Mouse (Mus musculus): Measurements from ENCODE around the gene AC141477.1. TPM values are rescaled to one million over a fixed set of nuclear protein-coding genes. Genes with fewer than 3 reads are reported as not detected.

The AC141477.1 gene
- polyA plus RNA-seq, 1 experiment from 2014 or later = 2.1 TPM

DNA sequence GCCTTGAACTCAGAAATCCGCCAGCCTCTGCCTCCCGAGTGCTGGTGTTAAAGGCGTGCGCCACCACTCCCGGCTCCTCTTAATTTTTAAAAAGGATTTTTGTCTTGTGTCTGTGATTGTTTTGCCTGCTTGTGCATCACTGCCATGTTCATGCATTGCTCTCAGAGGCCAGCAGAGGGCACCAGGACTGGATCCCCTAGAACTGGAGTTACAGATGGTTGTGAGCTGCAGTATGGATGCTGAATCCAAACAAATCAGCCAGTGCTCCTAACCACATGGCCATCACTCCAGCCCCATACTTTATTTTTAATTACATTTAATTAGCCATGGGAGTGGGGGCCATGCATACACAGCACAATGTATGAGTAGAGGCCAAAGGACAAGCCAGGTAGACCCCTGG, 15.0 kb upstream of the AC141477.1 start:
- no peaks in the 10 kb centered on the region; the same call in 1 of the 2 replicates for H3K9me3 ChIP-seq
- H3K9ac ChIP-seq = no peak overlapping the region
- ATAC-seq (ENCODE audit: insufficient number of reproducible peaks, insufficient read depth, low FRiP score, low TSS enrichment, low read depth) = no peak
- no peak overlapping the region for H3K4me3 ChIP-seq
- no peaks in the 10 kb centered on the region for H3K36me3 ChIP-seq
- no peak overlapping the region for H3K4me2 ChIP-seq
- 51% methylated on average over 5 of the region's 5 CpGs for WGBS
- H3K4me1 ChIP-seq = no peaks in the 10 kb centered on the region
- H3K27me3 ChIP-seq = no peaks in the 10 kb centered on the region
- H3K27ac ChIP-seq = no peak overlapping the region

DNA sequence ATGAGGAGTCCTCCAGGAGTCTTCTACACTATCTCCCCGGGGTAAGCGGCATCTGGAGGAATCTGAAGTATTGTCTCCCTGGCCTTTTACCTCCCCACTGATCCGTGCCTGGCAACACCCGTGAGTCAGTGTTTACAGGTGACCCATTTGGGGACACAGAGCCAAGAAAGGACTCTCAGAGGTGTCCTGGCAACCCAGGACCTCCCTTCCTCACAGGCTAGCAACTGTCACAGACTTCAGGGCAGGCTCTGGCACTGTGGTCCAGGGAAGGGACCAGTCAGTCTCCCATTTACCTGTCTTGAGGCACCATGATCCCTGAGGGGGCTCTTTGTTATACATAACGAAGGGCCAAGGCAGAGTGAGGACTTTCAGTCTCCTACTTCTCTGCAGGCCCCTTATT, 8.6 kb upstream of the AC141477.1 start, which contains the start of gene 2610028H24Rik:
Gene 2610028H24Rik (plus strand): TSS at position 231 of the 400 bp plus-strand sequence.
- WGBS = 53% methylated on average over 5 of the region's 5 CpGs
- no peak within 1 kb of the TSS for H3K4me3 ChIP-seq
- no peaks in the 10 kb centered on the region for H3K27me3 ChIP-seq
- H3K9ac ChIP-seq = no peak within 1 kb of the TSS
- no peak within 1 kb of the TSS for H3K27ac ChIP-seq
- H3K4me2 ChIP-seq = no peak within 1 kb of the TSS
- no peaks in the 10 kb centered on the region for H3K9me3 ChIP-seq
- ATAC-seq (ENCODE audit: insufficient number of reproducible peaks, insufficient read depth, low FRiP score, low TSS enrichment, low read depth) = no peak
- H3K36me3 ChIP-seq = no peaks in the 10 kb centered on the region
- H3K4me1 ChIP-seq = peaks cover 6% of the 10 kb centered on the region; the same call in 1 of the 2 replicates

DNA sequence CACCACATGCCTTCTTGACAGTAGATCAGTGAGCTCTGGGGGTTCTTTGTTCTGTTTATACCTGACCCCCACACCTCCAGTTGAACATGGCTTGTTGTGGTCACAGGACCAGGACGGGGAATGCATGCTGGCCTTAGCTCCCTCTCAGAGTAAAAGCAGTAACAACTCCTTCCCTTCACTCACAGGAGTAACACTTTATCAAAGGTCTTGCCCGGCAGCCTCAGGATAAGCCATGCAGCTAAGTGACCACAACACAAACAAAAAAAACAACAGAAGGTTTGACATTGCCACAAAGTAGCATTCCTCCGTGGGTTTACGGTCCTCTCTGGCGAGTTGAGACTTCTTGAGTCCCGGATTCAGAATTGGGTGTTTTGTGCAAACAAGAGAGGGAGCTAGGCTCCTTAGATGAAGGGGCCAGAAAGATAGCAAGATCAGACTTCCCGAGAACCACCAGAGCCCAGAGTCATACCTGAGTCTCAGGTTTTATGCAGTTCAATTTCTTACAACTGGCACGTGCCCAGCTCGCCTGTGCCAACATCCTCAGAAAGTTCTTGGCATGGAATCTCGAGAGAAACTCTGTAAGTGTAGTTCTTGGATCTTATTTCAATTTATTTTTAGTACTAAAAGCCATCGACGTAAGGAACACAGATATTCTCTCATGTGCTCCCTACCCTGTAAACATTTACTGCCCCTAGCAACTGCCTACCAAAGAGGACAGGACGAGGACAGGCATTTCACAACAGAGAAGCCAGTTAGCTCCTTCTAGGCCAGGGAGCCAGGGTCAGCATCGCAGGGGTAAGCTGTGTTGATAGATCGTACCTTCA, 7.4 kb upstream of the AC141477.1 start:
- Histone ChIP-seq H3K9ac (0 out of 2 replicates have a peak overlapping the region, but pooled peaks have one; percentile 11), H3K4me2 (no peak overlapping the region), H3K4me3 (no peak overlapping the region), H3K4me1 (peaks cover 15% of the 10 kb centered on the region), H3K9me3 (no peaks in the 10 kb centered on the region), H3K27ac (no peak overlapping the region), H3K36me3 (no peaks in the 10 kb centered on the region), H3K27me3 (no peaks in the 10 kb centered on the region)
- no peak for ATAC-seq (ENCODE audit: insufficient number of reproducible peaks, insufficient read depth, low FRiP score, low TSS enrichment, low read depth)
- WGBS = 77% methylated on average over 15 of the region's 15 CpGs

DNA sequence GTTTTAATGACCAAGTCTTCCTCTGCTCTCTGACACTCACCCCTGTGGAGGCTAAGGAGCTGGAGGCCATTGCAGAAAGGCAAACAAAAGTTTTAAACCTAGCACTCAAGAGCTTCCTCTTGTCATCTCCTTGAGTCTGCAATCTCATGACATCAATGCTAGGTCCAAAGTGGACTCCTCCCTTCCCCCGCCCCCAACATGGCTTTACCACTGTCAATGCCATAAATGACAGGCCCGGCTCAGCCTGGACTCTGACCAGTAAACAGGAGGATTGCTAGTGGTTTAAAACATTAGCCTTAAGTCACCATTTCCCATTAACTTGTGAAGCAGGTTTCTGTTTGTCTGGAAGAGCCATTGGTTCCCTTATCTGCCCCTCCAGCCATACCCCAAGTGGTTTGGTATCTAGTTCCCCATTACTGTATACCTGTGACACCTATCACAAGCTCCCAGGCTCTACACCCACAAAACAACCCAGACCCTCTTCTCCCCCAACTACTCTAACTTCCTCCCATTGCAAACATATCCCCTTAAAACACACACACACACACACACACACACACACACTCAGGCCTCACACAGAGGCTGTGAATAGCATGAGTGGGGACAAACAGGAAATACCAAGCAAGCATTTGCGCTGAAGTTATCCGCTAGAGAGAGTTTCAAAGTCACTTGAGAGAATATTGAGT, 5.9 kb upstream of the AC141477.1 start:
- Histone ChIP-seq H3K36me3 (no peaks in the 10 kb centered on the region), H3K9me3 (no peaks in the 10 kb centered on the region), H3K27me3 (no peaks in the 10 kb centered on the region), H3K4me3 (no peak overlapping the region), H3K9ac (no peak overlapping the region), H3K27ac (no peak overlapping the region), H3K4me1 (peaks cover 21% of the 10 kb centered on the region), H3K4me2 (no peak overlapping the region)
- 68% methylated on average over 4 of the region's 4 CpGs for WGBS
- no peak for ATAC-seq (ENCODE audit: insufficient number of reproducible peaks, insufficient read depth, low FRiP score, low TSS enrichment, low read depth)

DNA sequence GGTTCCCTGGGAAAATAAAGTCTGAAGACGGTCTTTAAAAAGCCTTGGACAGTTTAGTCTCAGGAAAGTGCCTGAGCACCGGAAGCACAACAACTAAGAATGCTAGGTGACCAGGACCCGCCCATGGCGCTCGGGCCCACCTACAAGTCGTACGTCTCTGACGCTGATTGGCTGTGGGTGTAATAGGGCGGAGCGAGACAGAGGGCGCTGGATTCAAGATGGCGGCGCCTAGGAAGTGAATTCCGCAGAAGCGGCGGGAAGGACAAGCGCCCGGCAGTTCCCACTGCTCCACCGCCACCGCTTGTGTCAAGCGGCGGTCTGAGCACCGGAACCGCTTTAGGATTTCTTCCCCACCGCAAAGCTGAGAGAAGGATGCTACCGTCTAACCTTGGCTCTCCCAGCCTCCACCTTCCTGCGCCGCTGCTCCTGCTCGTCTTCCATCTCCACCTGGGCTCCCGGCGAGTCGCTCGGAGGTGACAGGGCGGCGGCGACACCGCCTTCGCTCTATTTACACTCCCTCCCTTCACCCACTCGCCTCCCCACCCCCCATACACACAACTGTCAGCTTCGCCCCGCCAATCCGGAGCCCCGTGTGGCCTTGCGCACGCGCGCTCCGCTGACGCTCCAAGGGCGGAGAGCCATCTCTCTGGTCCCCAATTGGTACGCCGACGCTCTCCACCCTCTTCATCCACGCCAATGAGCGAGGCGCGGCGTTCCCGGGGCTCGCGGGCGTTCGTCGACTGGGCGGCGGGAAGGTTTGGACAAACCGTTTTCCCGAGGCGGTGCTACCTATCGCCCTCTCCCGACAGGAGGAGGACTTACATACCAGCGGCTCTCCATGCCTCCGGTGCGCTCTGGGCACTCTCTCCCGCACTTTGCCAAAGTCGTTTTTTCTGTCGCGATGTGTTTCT, 2.2 kb upstream of the AC141477.1 start, which contains the start of gene Pcnt:
Gene Pcnt (minus strand): TSS at position 609 of the 911 bp plus-strand sequence.
- under 1% methylated on average over 78 of the region's 78 CpGs for WGBS
- Histone ChIP-seq H3K4me1 (peaks cover 24% of the 10 kb centered on the region), H3K4me2 (peak within 1 kb of the TSS; percentile 83), H3K27me3 (no peaks in the 10 kb centered on the region), H3K9me3 (no peaks in the 10 kb centered on the region), H3K4me3 (peak within 1 kb of the TSS; percentile 79), H3K36me3 (peaks cover 24% of the 10 kb centered on the region), H3K9ac (peak within 1 kb of the TSS; percentile 82), H3K27ac (peak within 1 kb of the TSS; percentile 94)
- ATAC-seq (ENCODE audit: insufficient number of reproducible peaks, insufficient read depth, low FRiP score, low TSS enrichment, low read depth) = peak; percentile 98

DNA sequence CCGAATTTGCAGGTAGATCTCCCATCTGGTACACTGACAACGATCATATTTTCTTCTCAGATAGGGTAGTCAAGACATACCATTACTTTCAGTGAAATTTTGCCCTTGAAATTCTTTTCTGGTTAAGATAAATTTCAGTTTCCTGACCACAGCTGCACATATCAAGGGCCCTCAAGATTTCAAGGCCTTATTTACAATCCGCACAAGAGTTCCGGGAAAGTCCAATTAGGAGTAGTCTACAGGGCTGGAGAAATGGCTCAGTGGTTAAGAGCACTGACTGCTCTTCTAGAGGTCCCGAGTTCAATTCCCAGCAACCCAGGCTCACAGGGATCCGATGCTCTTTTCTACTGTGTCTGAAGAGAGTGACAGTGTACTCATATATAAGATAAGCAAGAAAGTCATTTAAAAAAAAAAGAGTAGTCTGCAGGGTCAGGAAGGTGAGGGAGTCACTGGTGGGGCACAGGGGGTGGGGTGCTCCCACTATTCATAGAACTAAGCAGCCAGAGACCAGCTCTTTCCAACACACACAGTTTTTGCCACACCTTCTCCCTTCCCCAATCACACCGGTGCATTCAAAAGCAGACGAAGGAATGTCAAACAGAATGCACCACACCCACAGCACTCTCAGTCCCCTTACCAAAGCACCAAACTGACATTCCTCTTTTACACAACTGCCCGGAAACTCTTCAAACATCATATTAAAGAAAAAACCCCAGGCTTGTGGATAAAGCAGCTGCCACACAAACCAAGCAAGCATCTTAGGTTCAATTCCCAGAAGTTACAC, 945 bp downstream of the AC141477.1 start:
- Histone ChIP-seq H3K36me3 (peaks cover 55% of the 10 kb centered on the region), H3K9ac (no peak overlapping the region), H3K4me1 (peaks cover 20% of the 10 kb centered on the region), H3K9me3 (no peaks in the 10 kb centered on the region), H3K4me2 (no peak overlapping the region), H3K27me3 (no peaks in the 10 kb centered on the region), H3K4me3 (no peak overlapping the region), H3K27ac (no peak overlapping the region)
- WGBS = 92% methylated on average over 9 of the region's 9 CpGs
- no peak for ATAC-seq (ENCODE audit: insufficient number of reproducible peaks, insufficient read depth, low FRiP score, low TSS enrichment, low read depth)

DNA sequence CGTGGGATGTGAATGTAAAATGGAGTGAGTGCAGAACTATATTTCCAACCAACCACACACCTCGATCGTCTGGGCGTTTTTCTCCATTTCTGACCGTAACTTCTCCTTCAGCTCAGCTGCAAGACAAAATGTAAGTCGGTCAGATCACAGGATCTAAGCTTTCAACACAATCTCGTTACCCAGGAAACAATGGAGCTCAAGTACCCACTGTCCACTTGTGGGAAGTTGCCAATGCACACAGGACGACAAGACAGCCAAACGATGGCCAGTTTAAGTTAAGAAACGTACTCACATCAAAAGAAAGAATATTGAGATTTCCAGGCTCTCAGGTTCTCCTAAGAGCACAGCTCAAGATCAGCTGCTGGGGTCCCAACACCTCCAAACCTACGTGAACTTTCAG, 6.3 kb downstream of the AC141477.1 start:
- WGBS = 91% methylated on average over 11 of the region's 11 CpGs
- H3K27me3 ChIP-seq = no peaks in the 10 kb centered on the region
- H3K9ac ChIP-seq = no peak overlapping the region
- H3K9me3 ChIP-seq = no peaks in the 10 kb centered on the region
- no peak overlapping the region for H3K4me2 ChIP-seq
- no peaks in the 10 kb centered on the region for H3K4me1 ChIP-seq
- ATAC-seq (ENCODE audit: insufficient number of reproducible peaks, insufficient read depth, low FRiP score, low TSS enrichment, low read depth) = no peak
- H3K4me3 ChIP-seq = no peak overlapping the region
- no peak overlapping the region for H3K27ac ChIP-seq
- peaks cover 98% of the 10 kb centered on the region for H3K36me3 ChIP-seq

DNA sequence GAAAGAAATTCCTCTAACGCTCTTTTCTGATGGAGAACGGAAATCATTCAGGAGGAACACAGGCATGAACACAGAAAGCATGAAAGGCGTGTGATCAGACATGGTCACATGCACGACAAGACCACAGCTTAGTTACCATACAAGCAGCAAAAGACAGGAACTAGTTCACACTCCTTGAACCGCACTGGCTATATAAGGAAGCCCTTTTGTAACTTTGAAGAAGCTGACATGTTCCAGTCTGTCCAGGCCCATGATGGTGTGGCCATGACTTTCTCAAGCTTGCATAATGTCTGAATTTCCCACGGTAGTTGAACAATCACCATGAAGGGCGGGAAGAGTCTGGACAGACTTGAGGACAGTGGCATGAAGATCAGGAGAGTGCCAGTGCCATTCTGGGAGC, 14.6 kb downstream of the AC141477.1 start:
- WGBS = 94% methylated on average over 7 of the region's 7 CpGs
- Histone ChIP-seq H3K27ac (no peak overlapping the region), H3K36me3 (peaks cover 91% of the 10 kb centered on the region), H3K4me3 (no peak overlapping the region), H3K9ac (no peak overlapping the region), H3K4me2 (no peak overlapping the region), H3K4me1 (no peaks in the 10 kb centered on the region), H3K27me3 (no peaks in the 10 kb centered on the region), H3K9me3 (peaks cover 3% of the 10 kb centered on the region; the same call in 1 of the 2 replicates)
- no peak for ATAC-seq (ENCODE audit: insufficient number of reproducible peaks, insufficient read depth, low FRiP score, low TSS enrichment, low read depth)

DNA sequence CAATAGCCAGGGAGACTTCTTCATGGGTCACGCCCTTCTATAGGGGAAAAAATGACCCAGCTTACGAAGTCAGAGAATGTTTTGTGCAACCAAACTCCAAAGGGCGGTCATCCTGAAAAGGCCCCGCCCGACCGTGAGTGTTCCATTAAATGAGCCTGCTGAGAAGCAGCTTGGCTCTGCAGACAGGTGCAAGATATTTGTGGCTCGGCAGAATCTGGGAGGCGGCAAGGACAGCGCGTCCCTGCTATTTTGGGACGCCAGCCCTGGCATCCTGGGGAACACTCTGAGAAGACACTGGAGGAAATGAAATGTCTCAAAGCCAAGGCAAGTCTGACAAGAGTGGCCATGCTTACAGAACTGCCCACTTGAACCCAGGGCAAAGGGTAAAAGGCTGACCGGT, 23.4 kb downstream of the AC141477.1 start:
- no peaks in the 10 kb centered on the region for H3K9me3 ChIP-seq
- H3K4me2 ChIP-seq = no peak overlapping the region
- no peaks in the 10 kb centered on the region for H3K27me3 ChIP-seq
- 94% methylated on average over 12 of the region's 12 CpGs for WGBS
- no peak overlapping the region for H3K9ac ChIP-seq
- no peak for ATAC-seq (ENCODE audit: insufficient number of reproducible peaks, insufficient read depth, low FRiP score, low TSS enrichment, low read depth)
- no peak overlapping the region for H3K4me3 ChIP-seq
- H3K4me1 ChIP-seq = no peaks in the 10 kb centered on the region
- H3K36me3 ChIP-seq = peaks cover 87% of the 10 kb centered on the region
- no peak overlapping the region for H3K27ac ChIP-seq

DNA sequence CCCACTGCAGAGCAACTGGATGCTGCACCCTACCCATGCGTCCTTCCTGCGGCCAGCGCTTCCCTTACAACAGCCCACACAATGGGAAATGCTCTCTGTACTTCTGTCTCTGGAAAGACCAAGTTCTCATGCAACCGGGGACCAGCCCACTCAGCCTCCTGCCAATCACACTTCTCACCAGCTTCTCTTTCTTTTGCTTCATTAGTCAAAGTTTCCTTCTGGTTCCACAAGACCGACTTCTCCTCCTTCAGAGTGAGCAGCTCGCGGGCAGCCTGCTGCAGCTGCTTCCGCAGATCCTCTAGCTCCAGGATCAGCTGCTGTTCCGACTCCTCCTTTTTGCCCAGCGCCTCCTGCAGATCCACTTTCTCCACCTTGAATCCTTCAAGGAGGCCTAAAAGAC, 31.7 kb downstream of the AC141477.1 start:
- H3K27ac ChIP-seq = no peak overlapping the region
- no peak overlapping the region for H3K4me2 ChIP-seq
- WGBS = 93% methylated on average over 10 of the region's 10 CpGs
- no peak overlapping the region for H3K9ac ChIP-seq
- no peak overlapping the region for H3K4me3 ChIP-seq
- no peak for ATAC-seq (ENCODE audit: insufficient number of reproducible peaks, insufficient read depth, low FRiP score, low TSS enrichment, low read depth)
- no peaks in the 10 kb centered on the region for H3K9me3 ChIP-seq
- H3K27me3 ChIP-seq = no peaks in the 10 kb centered on the region
- no peaks in the 10 kb centered on the region for H3K4me1 ChIP-seq
- peaks cover 88% of the 10 kb centered on the region for H3K36me3 ChIP-seq

All from embryonic facial prominence, embryonic 13.5 days (tissue).